Mouse (Mus musculus): Measurements from ENCODE around the gene Ldhb. TPM values are rescaled to one million over a fixed set of nuclear protein-coding genes. Genes with fewer than 3 reads are reported as not detected.

Gene Ldhb
- polyA plus RNA-seq, 3 experiments from 2014 or later = 58.7 to 153 (median 114) TPM

Other genes starting within 250 kb of the Ldhb start
- not detected for gene Iapp, start 209.5 kb downstream of the Ldhb start, polyA plus RNA-seq (2017; shearing (Covaris generic))
- gene Slco1a5, start 185.0 kb downstream of the Ldhb start, polyA plus RNA-seq (2017; shearing (Covaris generic)) = not detected
- 10 to 100 TPM; 18.2 to 20.5 (median 19.7) TPM for gene Pyroxd1, start 162.3 kb downstream of the Ldhb start, polyA plus RNA-seq (2017; shearing (Covaris generic))
- gene Recql, start 120.9 kb downstream of the Ldhb start, polyA plus RNA-seq (2017; shearing (Covaris generic)) = 10 to 100 TPM; 47.8 to 55.2 (median 52.4) TPM
- 10 to 100 TPM; 46.3 to 72.5 (median 52.9) TPM for gene Golt1b, start 120.7 kb downstream of the Ldhb start, polyA plus RNA-seq (2017; shearing (Covaris generic))
- gene Spx, start 94.5 kb downstream of the Ldhb start, polyA plus RNA-seq (2017; shearing (Covaris generic)) = 1 to 10 TPM in 2 of 3 experiments, under 1 TPM in 1; 0.89 to 2.3 (median 1.1) TPM
- gene Gys2, start 34.8 kb downstream of the Ldhb start, polyA plus RNA-seq (2017; shearing (Covaris generic)) = not detected
- under 1 TPM in 1 of 3 experiments, not detected in 2; 0.19 TPM for gene Kcnj8, start 63.7 kb upstream of the Ldhb start, polyA plus RNA-seq (2017; shearing (Covaris generic))
- under 1 TPM in 1 of 3 experiments, not detected in 2; 0.05 TPM for gene Abcc9, start 194.4 kb upstream of the Ldhb start, polyA plus RNA-seq (2017; shearing (Covaris generic))
- gene Cmas, start 248.7 kb upstream of the Ldhb start, polyA plus RNA-seq (2017; shearing (Covaris generic)) = 10 to 100 TPM; 10.9 to 14.3 (median 11.7) TPM

Measured in inflammation-experienced regulatory T-cells, adult 6 months (primary cell).